Mouse (Mus musculus): Measurements from ENCODE around the gene Vmn2r22. TPM values are rescaled to one million over a fixed set of nuclear protein-coding genes. Genes with fewer than 3 reads are reported as not detected.

Vmn2r22 gene
- polyA plus RNA-seq, 1 experiment from 2014 or later = not detected

Other genes starting within 250 kb of the Vmn2r22 start
- not detected in 2 replicates for gene Vmn2r20, start 232.6 kb downstream of the Vmn2r22 start, polyA plus RNA-seq (2015; fragmentation: Nextera tagmentation; extraction: Ambion mirVana)
- not detected in 2 replicates for gene Vmn2r21, start 117.3 kb downstream of the Vmn2r22 start, polyA plus RNA-seq (2015; fragmentation: Nextera tagmentation; extraction: Ambion mirVana)
- gene Vmn2r23, start 51.9 kb upstream of the Vmn2r22 start, polyA plus RNA-seq (2015; fragmentation: Nextera tagmentation; extraction: Ambion mirVana) = not detected in 2 replicates
- gene Vmn2r24, start 128.2 kb upstream of the Vmn2r22 start, polyA plus RNA-seq (2015; fragmentation: Nextera tagmentation; extraction: Ambion mirVana) = not detected in 2 replicates
- not detected in 2 replicates for gene Vmn2r25, start 202.7 kb upstream of the Vmn2r22 start, polyA plus RNA-seq (2015; fragmentation: Nextera tagmentation; extraction: Ambion mirVana)